Mouse (Mus musculus) layer of hippocampus, adult 18-20 months (tissue): ENCODE results near the gene Mef2a. TPM values are rescaled to one million over a fixed set of nuclear protein-coding genes. Genes with fewer than 3 reads are reported as not detected.

Experiments
- DNase-seq, 2 experiments: peaks; one replicate each; pipeline ENCODE4 v3.0.0; 2022; ENCODE audit warnings: low spot score in 2 of 2
- long read RNA-seq: library from polyadenylated mRNA; stranded (forward); transcript quantifications from one replicate; pipeline ENCODE4 v2.0.0, GENCODE M21; 2021
- total RNA-seq, 2 experiments: library from RNA; stranded (reverse); gene quantifications; 2 replicates each; pipeline ENCODE4 v1.2.3; 2021

Gene Mef2a
- total RNA-seq: 100 to 1,000 TPM; 143 to 156 TPM
- long read RNA-seq, full-length matches to known transcripts: 59 of 187 reads
- long read RNA-seq, partial matches to known transcripts: 19 of 187 reads
- long read RNA-seq, other reads (novel, unspliced or antisense): 109 of 187 reads

- DNase-seq: peak; percentile 93 to 98
Observed at GRCm38 (mm10) chr7:67372729-67373583, at the start of gene Mef2a. Gene Mef2a (minus strand): TSS chr7:67372858.

- DNase-seq: peak in 1 of 2 experiments; percentile 36
Observed at GRCm38 (mm10) chr7:67421476-67422186, 49.0 kb upstream of the Mef2a start.

GRCm38 (mm10) chr7:67421088-67421475 is 48.4 kb upstream of the Mef2a start:
- DNase-seq: no peak

- no peak for DNase-seq
Observed at GRCm38 (mm10) chr7:67419591-67420314, 47.1 kb upstream of the Mef2a start.

GRCm38 (mm10) chr7:67418122-67418521 is 45.5 kb upstream of the Mef2a start:
- DNase-seq: no peak

- DNase-seq: peak in 1 of 2 experiments; percentile 29
Observed at GRCm38 (mm10) chr7:67414766-67415165, 42.1 kb upstream of the Mef2a start.

GRCm38 (mm10) chr7:67412686-67413085 is 40.0 kb upstream of the Mef2a start:
- peak in 1 of 2 experiments; percentile 50 for DNase-seq

GRCm38 (mm10) chr7:67407019-67407418 is 34.4 kb upstream of the Mef2a start:
- no peak for DNase-seq

GRCm38 (mm10) chr7:67404176-67404575 is 31.5 kb upstream of the Mef2a start:
- DNase-seq: no peak

GRCm38 (mm10) chr7:67402353-67402752 is 29.7 kb upstream of the Mef2a start:
- no peak for DNase-seq

GRCm38 (mm10) chr7:67401379-67401778 is 28.7 kb upstream of the Mef2a start:
- DNase-seq: no peak

- no peak for DNase-seq
Observed at GRCm38 (mm10) chr7:67390760-67391159, 18.1 kb upstream of the Mef2a start.

- DNase-seq: no peak
Observed at GRCm38 (mm10) chr7:67390095-67390494, 17.4 kb upstream of the Mef2a start.

GRCm38 (mm10) chr7:67384942-67385872 is 12.5 kb upstream of the Mef2a start:
- DNase-seq: no peak

GRCm38 (mm10) chr7:67380174-67381129 is 7.8 kb upstream of the Mef2a start:
- no peak for DNase-seq

- no peak for DNase-seq
Observed at GRCm38 (mm10) chr7:67376796-67377195, 4.1 kb upstream of the Mef2a start.

GRCm38 (mm10) chr7:67373975-67374374 is 1.3 kb upstream of the Mef2a start:
- peak in 1 of 2 experiments; percentile 40 for DNase-seq

- DNase-seq: no peak
Observed at GRCm38 (mm10) chr7:67373584-67373960, 914 bp upstream of the Mef2a start.
